Mouse (Mus musculus): Measurements from ENCODE around the gene Olfr33. TPM values are rescaled to one million over a fixed set of nuclear protein-coding genes. Genes with fewer than 3 reads are reported as not detected.

Gene Olfr33
- polyA plus RNA-seq, 1 experiment from 2014 or later, result not detected

DNA sequence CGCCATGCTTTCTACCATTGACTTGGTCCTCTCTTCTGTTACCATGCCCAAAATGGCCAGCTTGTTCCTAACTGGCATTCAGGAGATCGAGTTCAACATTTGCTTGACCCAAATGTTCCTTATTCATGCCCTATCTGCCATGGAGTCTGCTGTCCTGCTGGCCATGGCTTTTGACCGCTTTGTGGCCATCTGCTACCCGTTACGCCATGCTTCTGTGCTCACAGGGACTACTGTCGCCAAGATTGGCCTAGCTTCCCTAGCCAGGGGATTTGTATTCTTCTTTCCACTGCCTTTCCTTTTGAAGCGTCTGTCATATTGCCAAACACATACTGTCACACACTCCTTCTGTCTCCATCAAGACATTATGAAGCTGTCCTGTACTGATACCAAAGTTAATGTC, 20.4 kb downstream of the Olfr33 start:
- WGBS, result 95% methylated on average over 7 of the region's 7 CpGs
- H3K4me2 ChIP-seq (replicated peaks; ENCODE audit: low read depth), result no peak overlapping the region
- no peak overlapping the region for H3K27ac ChIP-seq (ENCODE audit: low read depth, low read length)
- no peaks in the 10 kb centered on the region for H3K27me3 ChIP-seq (replicated peaks; ENCODE audit: control insufficient read depth, insufficient read depth, low read length)
- H3K36me3 ChIP-seq (ENCODE audit: control insufficient read depth, insufficient read depth), result no peaks in the 10 kb centered on the region
- no peak for TF ChIP-seq CTCF (IDR thresholded peaks at IDR 0.05; ENCODE audit: low read depth)
- no peak for ATAC-seq
- H3K4me1 ChIP-seq (replicated peaks; ENCODE audit: control insufficient read depth, insufficient read depth, low read length), result no peaks in the 10 kb centered on the region
- H3K9me3 ChIP-seq (ENCODE audit: control insufficient read depth), result no peaks in the 10 kb centered on the region
- H3K9ac ChIP-seq (ENCODE audit: low read depth, low read length), result no peak overlapping the region
- H3K4me3 ChIP-seq (ENCODE audit: low read depth, low read length), result no peak overlapping the region

DNA sequence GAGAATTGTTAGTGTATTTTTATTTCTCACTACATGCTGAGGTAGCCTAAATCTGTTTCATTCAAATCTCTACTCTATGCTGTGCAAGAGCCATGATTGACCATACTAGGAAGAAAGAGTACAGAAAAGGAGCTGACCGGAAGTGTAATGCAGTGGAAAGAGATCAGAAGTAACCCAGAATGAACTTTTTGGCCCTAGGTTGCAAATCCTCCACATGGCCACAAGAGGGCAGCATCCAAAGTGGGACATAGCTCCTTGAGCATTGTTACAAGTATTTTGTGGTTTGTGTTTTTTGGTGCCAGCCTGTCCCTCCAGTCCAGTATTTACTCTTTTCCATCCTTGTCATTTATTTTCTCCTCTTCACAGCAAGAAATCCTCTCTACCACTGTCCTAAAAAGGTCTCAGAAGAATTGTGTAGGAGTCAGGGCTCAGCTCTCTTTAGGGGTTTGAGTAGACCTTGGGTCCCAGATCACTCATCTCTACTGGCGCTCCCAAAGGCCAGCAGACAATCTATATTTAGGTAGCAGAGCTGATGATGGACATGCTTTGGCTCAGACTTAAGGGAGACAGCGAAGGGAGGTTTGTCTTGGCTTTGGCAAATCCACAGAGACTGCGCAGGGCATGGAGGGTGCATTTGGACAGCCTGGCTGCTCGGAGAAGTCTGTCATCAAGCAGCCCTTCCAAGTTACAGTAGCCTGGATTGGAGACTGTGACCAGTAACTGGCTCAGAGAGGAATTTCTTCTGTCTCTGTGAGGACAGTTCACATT, 23.3 kb downstream of the Olfr33 start, which contains the start of gene Olfr557:
Olfr557 (plus strand) TSS at position 553 of the 768 bp plus-strand sequence.
- Histone ChIP-seq H3K4me3 (ENCODE audit: low read depth, low read length) (no peak within 1 kb of the TSS), H3K27ac (ENCODE audit: low read depth, low read length) (no peak within 1 kb of the TSS), H3K4me2 (replicated peaks; ENCODE audit: low read depth) (no peak within 1 kb of the TSS), H3K9me3 (ENCODE audit: control insufficient read depth) (no peaks in the 10 kb centered on the region), H3K4me1 (replicated peaks; ENCODE audit: control insufficient read depth, insufficient read depth, low read length) (no peaks in the 10 kb centered on the region), H3K36me3 (ENCODE audit: control insufficient read depth, insufficient read depth) (no peaks in the 10 kb centered on the region), H3K27me3 (replicated peaks; ENCODE audit: control insufficient read depth, insufficient read depth, low read length) (no peaks in the 10 kb centered on the region), H3K9ac (ENCODE audit: low read depth, low read length) (no peak within 1 kb of the TSS)
- TF ChIP-seq CTCF (IDR thresholded peaks at IDR 0.05; ENCODE audit: low read depth), result peak; percentile 87
- no peak for ATAC-seq
- 84% methylated on average over 5 of the region's 5 CpGs for WGBS

DNA sequence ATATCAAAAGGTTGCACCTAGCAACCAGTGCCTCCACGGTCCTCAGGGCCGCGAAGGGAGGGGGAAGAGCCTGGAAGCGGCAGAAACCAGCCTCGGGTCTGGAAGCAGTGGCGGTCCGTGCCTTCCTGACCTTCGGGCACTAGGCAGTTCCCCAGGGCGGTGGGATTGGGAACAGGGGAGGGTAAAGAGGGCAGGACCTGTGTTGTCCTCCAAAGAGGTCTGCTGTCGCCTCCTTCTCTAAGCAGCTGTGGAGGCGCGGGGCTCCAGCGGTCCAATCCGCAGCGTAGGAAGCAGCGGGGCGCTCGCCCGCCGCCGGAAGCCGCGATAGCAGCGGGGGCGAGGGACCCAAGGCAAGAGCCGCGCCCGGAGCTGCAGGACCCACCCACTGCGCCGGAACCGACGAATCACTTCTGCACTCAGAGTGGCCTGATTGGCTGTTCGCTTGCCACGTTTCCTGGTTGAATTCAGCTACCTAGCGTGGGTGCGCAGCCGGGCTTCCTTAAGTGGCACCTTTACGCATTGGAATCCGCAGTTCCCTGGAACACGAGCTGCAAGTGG, 31.8 kb downstream of the Olfr33 start, which contains the start of gene Trim68:
Trim68 (minus strand) TSS at position 384 of the 558 bp plus-strand sequence.
- H3K4me3 ChIP-seq (ENCODE audit: low read depth, low read length), result peak within 1 kb of the TSS; percentile 55
- no peaks in the 10 kb centered on the region for H3K4me1 ChIP-seq (replicated peaks; ENCODE audit: control insufficient read depth, insufficient read depth, low read length)
- under 1% methylated on average over 39 of the region's 40 CpGs for WGBS
- peak within 1 kb of the TSS; percentile 72 for H3K4me2 ChIP-seq (replicated peaks; ENCODE audit: low read depth)
- peak within 1 kb of the TSS; percentile 31 for H3K9ac ChIP-seq (ENCODE audit: low read depth, low read length)
- no peaks in the 10 kb centered on the region for H3K27me3 ChIP-seq (replicated peaks; ENCODE audit: control insufficient read depth, insufficient read depth, low read length)
- ATAC-seq, result peak; percentile 99
- no peaks in the 10 kb centered on the region for H3K36me3 ChIP-seq (ENCODE audit: control insufficient read depth, insufficient read depth)
- H3K27ac ChIP-seq (ENCODE audit: low read depth, low read length), result no peak within 1 kb of the TSS
- TF ChIP-seq CTCF (IDR thresholded peaks at IDR 0.05; ENCODE audit: low read depth), result no peak
- no peaks in the 10 kb centered on the region for H3K9me3 ChIP-seq (ENCODE audit: control insufficient read depth)

DNA sequence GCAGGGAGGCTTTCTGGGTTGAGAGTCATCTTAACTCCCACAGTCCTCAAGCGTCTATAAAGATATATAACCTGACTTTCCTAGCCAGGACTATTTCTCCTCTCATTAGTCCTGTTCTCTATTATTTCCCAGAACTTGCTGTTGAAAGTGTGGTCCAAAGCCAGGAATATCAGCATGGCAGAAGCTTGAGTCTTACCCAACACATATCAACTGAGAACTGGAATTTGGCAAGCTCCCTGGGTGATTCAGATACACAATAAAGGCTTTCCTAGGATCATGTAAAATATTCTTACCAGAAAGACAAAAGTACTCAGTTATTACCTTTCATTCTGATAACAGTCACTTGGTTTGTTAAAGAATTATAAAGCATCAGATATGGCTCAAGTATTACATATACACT, 37.0 kb downstream of the Olfr33 start:
- Histone ChIP-seq H3K27ac (ENCODE audit: low read depth, low read length) (no peak overlapping the region), H3K36me3 (ENCODE audit: control insufficient read depth, insufficient read depth) (no peaks in the 10 kb centered on the region; the same call in 1 of the 2 replicates), H3K4me3 (ENCODE audit: low read depth, low read length) (no peak overlapping the region), H3K9me3 (ENCODE audit: control insufficient read depth) (no peaks in the 10 kb centered on the region), H3K4me2 (replicated peaks; ENCODE audit: low read depth) (no peak overlapping the region), H3K9ac (ENCODE audit: low read depth, low read length) (no peak overlapping the region), H3K4me1 (replicated peaks; ENCODE audit: control insufficient read depth, insufficient read depth, low read length) (no peaks in the 10 kb centered on the region), H3K27me3 (replicated peaks; ENCODE audit: control insufficient read depth, insufficient read depth, low read length) (no peaks in the 10 kb centered on the region)
- ATAC-seq, result no peak
- WGBS, result 83% methylated on average over 1 of the region's 1 CpGs
- no peak for TF ChIP-seq CTCF (IDR thresholded peaks at IDR 0.05; ENCODE audit: low read depth)

DNA sequence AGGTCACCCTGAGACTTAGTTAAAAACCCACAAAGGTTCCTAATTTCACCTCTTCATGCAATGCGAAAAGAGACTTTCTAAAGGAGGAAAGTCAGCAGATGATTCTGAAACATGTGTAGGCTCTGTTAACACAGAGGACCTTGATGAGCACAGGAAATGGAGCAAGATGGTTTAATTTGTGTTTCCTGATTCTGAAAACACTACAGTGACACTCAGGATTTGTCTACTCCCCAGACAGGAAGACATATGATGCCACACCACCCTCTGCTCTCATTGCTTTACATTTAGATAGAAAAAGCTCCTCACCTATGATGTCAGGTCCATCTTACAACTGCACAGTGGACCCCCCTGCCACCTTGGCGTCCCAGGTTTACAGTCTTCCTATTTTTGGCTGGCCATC, 42.6 kb downstream of the Olfr33 start:
- no peak for ATAC-seq
- TF ChIP-seq CTCF (IDR thresholded peaks at IDR 0.05; ENCODE audit: low read depth), result no peak
- Histone ChIP-seq H3K27me3 (replicated peaks; ENCODE audit: control insufficient read depth, insufficient read depth, low read length) (no peaks in the 10 kb centered on the region), H3K9ac (ENCODE audit: low read depth, low read length) (no peak overlapping the region), H3K36me3 (ENCODE audit: control insufficient read depth, insufficient read depth) (no peaks in the 10 kb centered on the region; the same call in 1 of the 2 replicates), H3K4me1 (replicated peaks; ENCODE audit: control insufficient read depth, insufficient read depth, low read length) (no peaks in the 10 kb centered on the region), H3K4me3 (ENCODE audit: low read depth, low read length) (no peak overlapping the region), H3K27ac (ENCODE audit: low read depth, low read length) (no peak overlapping the region), H3K9me3 (ENCODE audit: control insufficient read depth) (no peaks in the 10 kb centered on the region), H3K4me2 (replicated peaks; ENCODE audit: low read depth) (no peak overlapping the region)
- WGBS, result 86% methylated on average over 2 of the region's 2 CpGs

DNA sequence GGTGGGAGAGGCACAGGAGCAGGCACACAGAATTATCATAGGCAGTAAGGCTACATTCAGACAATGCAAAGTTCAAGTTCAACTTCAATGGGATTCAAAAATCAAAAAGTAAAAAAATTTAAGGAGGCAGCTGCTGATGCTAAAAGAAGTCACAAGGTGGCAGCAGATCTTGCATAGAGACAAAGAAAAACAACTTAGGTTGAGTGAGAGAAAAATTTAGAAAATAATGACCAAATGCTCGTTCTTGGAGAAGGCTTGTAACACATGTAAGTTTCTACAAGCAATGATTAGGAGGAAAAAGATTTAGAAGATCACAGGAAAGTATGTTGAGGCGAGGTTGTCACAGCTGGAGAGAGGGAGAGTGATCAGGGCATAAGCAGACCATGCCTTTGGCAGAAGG, 53.5 kb downstream of the Olfr33 start:
- H3K4me1 ChIP-seq (replicated peaks; ENCODE audit: control insufficient read depth, insufficient read depth, low read length), result no peaks in the 10 kb centered on the region
- no peaks in the 10 kb centered on the region for H3K9me3 ChIP-seq (ENCODE audit: control insufficient read depth)
- H3K27me3 ChIP-seq (replicated peaks; ENCODE audit: control insufficient read depth, insufficient read depth, low read length), result no peaks in the 10 kb centered on the region
- H3K4me2 ChIP-seq (replicated peaks; ENCODE audit: low read depth), result no peak overlapping the region
- H3K27ac ChIP-seq (ENCODE audit: low read depth, low read length), result no peak overlapping the region
- no peak for ATAC-seq
- H3K4me3 ChIP-seq (ENCODE audit: low read depth, low read length), result no peak overlapping the region
- TF ChIP-seq CTCF (IDR thresholded peaks at IDR 0.05; ENCODE audit: low read depth), result peak; percentile 68
- no peaks in the 10 kb centered on the region for H3K36me3 ChIP-seq (ENCODE audit: control insufficient read depth, insufficient read depth)
- H3K9ac ChIP-seq (ENCODE audit: low read depth, low read length), result no peak overlapping the region
- 26% methylated on average over 2 of the region's 2 CpGs for WGBS
